Mouse (Mus musculus) ES-Bruce4 (cell line): Measurements from ENCODE around the gene Actn4. TPM values are rescaled to one million over a fixed set of nuclear protein-coding genes. Genes with fewer than 3 reads are reported as not detected.

Experiments used
- H3K27ac ChIP-seq: 2 replicates; pipeline ENCODE4 v1.5.1; 2012; ENCODE audit warnings: low read length, inconsistent platforms; ENCODE audit not compliant: insufficient read depth
- H3K27me3 ChIP-seq: 2 replicates; pipeline ENCODE4 v1.6.1; 2012; ENCODE audit warnings: mild to moderate bottlenecking, low read length, inconsistent platforms; ENCODE audit not compliant: control insufficient read depth, poor library complexity, insufficient read depth, severe bottlenecking
- H3K36me3 ChIP-seq: 2 replicates; pipeline ENCODE4 v1.6.1; 2012; ENCODE audit warnings: inconsistent platforms, mild to moderate bottlenecking, low read length, moderate library complexity; ENCODE audit not compliant: control insufficient read depth, poor library complexity, insufficient read depth, severe bottlenecking
- H3K4me1 ChIP-seq: one replicate; pipeline ENCODE4 v1.8.1; 2011; ENCODE audit warnings: low read length; ENCODE audit not compliant: control insufficient read depth, insufficient read depth
- H3K4me3 ChIP-seq: 2 replicates; pipeline ENCODE4 v1.5.1; 2011; ENCODE audit warnings: low read depth, mild to moderate bottlenecking, low read length
- H3K9ac ChIP-seq: 2 replicates; pipeline ENCODE4 v1.6.1; 2012; ENCODE audit warnings: low read depth, mild to moderate bottlenecking, inconsistent platforms; ENCODE audit not compliant: poor library complexity, severe bottlenecking
- H3K9me3 ChIP-seq: replicated peaks from 2 replicates; pipeline ENCODE4 v1.6.1; 2012; ENCODE audit warnings: mild to moderate bottlenecking, low read length, inconsistent platforms; ENCODE audit not compliant: control insufficient read depth, poor library complexity, insufficient read depth, severe bottlenecking
- CTCF ChIP-seq: IDR thresholded peaks from one replicate; pipeline ENCODE4 v1.8.1; 2011; ENCODE audit warnings: low read depth, low read length
- EP300 ChIP-seq: IDR thresholded peaks from 2 replicates; pipeline ENCODE4 v1.6.1; 2011; ENCODE audit warnings: low read depth, low read length; ENCODE audit not compliant: insufficient read depth
- POLR2A ChIP-seq: IDR thresholded peaks from one replicate; pipeline ENCODE4 v1.8.1; 2011; ENCODE audit warnings: low read length; ENCODE audit not compliant: insufficient read depth
- polyA plus RNA-seq: library from polyadenylated mRNA; stranded (reverse); fragments of >200 nt; gene quantifications from 2 replicates; pipeline ENCODE4 v1.2.4, GENCODE M21; 2011; ENCODE audit warnings: low read depth; ENCODE audit not compliant: missing spikeins, insufficient read depth, insufficient read length

Gene Actn4
- polyA plus RNA-seq, 1 experiment: 318 TPM

DNA sequence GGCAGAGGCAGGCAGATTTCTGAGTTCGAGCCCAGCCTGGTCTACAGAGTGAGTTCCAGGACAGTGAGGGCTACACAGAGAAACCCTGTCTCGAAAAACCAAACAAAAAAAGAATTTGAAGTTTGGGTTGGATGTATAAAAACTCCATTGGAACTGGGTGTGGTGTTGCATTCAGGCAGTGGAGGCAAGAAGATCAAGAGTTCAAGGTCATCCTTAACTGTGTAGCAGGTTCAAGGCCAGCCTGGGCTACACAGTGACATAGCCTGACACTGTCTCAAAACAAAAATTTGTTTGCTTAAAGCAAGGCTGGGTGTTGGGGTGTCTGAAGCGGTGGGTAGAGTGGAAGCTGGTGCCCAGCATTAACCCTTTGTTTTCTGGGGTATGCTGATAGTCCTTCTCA lies 31.3 kb upstream of the Actn4 start:
- Histone ChIP-seq H3K27me3 (no peaks in the 10 kb centered on the region), H3K4me3 (no peak overlapping the region), H3K27ac (no peak overlapping the region), H3K4me1 (no peaks in the 10 kb centered on the region), H3K9ac (no peak overlapping the region), H3K36me3 (no peaks in the 10 kb centered on the region), H3K9me3 (no peaks in the 10 kb centered on the region)
- TF ChIP-seq EP300 (no peak), CTCF (no peak), POLR2A (no peak)

DNA sequence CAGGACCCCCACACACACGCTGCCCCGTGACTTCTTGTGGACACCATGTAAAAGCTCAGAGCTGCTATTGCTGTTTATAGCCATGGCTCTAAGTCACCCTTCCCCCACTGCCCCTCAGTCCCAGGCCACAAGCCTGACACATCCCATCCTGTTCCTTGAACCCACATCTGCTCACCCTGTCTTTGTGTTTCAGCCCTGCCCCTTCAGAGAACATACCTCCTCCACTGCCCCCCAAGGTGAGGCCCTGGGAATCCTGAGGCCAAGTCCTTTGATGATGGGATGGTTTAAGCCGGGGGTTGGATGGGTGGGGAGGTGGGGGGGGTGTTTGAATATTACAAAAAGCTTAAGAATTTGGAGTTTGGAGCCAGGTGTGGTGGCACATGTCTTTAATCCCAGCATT lies 30.9 kb upstream of the Actn4 start:
- H3K27ac ChIP-seq: no peak overlapping the region

DNA sequence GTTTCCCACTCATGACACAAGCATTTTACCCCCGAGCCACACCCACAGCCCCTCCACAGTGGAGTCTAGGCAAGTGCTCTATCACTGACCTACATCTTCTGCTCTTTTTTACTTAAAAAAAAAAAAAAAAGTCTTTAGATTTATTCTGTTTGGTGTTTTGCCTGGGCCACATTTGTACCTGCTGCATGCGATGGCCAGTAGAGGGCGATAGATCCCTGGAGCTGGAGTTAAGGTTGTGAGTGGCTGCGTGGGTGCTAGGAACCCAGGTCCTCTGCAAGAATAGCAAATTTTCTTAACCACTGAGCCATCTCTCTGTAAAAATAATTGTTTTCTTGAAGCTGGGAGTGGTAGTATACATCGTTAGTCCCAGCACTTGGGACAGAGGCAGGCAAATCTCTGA lies 29.5 kb upstream of the Actn4 start:
- H3K27me3 ChIP-seq: no peaks in the 10 kb centered on the region
- H3K9me3 ChIP-seq: no peaks in the 10 kb centered on the region
- H3K4me1 ChIP-seq: no peaks in the 10 kb centered on the region
- H3K4me3 ChIP-seq: 0 out of 2 replicates have a peak overlapping the region, but pooled peaks have one; percentile 40
- TF ChIP-seq CTCF (peak; percentile 90), POLR2A (no peak)
- peak overlapping the region; percentile 28; the same call in 1 of the 2 replicates for H3K9ac ChIP-seq
- H3K27ac ChIP-seq: no peak overlapping the region
- H3K36me3 ChIP-seq: no peaks in the 10 kb centered on the region

More for the DNA sequence above, 30.9 kb upstream of the Actn4 start:
- TF ChIP-seq EP300: no peak
- no peak for TF ChIP-seq POLR2A
- no peak for TF ChIP-seq CTCF
- Histone ChIP-seq H3K27me3 (no peaks in the 10 kb centered on the region), H3K36me3 (no peaks in the 10 kb centered on the region), H3K4me1 (no peaks in the 10 kb centered on the region), H3K9ac (no peak overlapping the region), H3K4me3 (no peak overlapping the region), H3K9me3 (no peaks in the 10 kb centered on the region)

DNA sequence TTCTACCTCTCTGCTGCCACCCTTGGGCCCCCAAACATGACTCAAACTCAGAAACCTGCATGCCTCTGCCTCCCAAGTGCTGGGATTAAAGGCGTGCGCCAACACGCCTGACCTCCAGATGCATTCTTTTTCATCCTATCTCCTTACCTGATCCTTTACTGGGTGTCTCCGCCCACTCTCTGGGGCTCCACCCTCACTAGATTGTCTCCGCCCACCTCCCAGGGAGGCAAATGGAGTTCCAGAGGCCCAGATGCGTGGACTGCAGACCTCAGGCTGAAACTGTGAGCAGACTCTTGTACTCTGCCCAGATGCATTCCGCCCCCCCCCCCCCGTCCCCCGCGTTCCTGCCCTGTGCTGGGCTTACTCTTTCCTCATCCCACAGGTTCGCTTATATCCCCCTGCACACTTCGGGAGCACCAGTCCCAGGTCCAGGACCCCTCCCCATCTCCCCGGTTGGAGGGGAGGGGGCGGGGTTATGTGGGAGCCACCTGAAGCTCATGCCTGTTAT lies 28.7 kb upstream of the Actn4 start:
- Histone ChIP-seq H3K27ac (no peak overlapping the region), H3K9ac (peak overlapping the region; percentile 28; the same call in 1 of the 2 replicates), H3K36me3 (no peaks in the 10 kb centered on the region), H3K27me3 (no peaks in the 10 kb centered on the region), H3K4me1 (no peaks in the 10 kb centered on the region), H3K4me3 (peak overlapping the region; percentile 40), H3K9me3 (no peaks in the 10 kb centered on the region)
- TF ChIP-seq POLR2A (peak; percentile 50), EP300 (no peak)

DNA sequence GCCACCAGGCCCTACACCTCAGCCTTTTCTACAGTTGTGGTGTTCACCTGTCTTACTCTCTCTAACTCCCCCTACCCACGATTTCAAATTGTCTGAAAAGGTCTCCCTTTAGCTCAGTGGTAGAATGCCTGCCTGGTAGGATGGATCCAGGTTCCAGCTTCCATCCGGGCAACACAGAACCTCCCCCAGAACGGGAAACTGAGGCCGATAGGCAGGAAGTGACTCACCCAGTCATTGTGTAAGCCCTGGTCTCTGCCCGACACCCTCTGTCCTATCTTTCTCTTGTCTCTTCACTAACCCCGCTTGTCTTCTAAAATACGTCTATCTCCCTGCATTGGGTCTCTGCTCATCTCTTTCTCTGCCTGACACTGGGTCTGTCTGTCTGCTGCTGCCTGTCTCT lies 23.1 kb upstream of the Actn4 start:
- TF ChIP-seq POLR2A: no peak
- no peak for TF ChIP-seq CTCF
- TF ChIP-seq EP300: no peak
- H3K36me3 ChIP-seq: no peaks in the 10 kb centered on the region
- no peaks in the 10 kb centered on the region for H3K27me3 ChIP-seq

DNA sequence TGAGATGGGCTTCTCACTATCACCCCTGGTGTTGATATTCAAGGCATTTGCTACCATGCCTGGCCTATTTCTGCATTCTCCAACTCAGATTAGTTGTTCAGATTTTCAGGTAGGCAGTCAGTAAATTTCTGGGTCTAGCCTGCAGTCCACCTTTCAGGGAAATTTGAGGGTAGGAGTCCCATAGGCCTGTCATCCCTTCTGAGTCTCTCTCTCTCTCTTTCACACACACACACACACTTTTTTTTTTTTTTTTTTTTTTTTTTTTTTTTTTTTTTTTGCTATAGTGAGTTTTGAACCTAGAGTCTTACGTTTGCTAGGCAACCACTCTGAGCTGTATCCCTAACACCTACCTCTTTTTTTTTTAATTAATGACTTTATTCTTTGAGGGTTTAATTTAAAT lies 22.3 kb upstream of the Actn4 start:
- no peak for TF ChIP-seq EP300
- TF ChIP-seq CTCF: no peak
- TF ChIP-seq POLR2A: no peak

More for the DNA sequence above, 23.1 kb upstream of the Actn4 start:
- Histone ChIP-seq H3K9me3 (no peaks in the 10 kb centered on the region), H3K9ac (no peak overlapping the region), H3K27ac (no peak overlapping the region), H3K4me1 (peaks cover 4% of the 10 kb centered on the region), H3K4me3 (no peak overlapping the region)

More for the DNA sequence above, 22.3 kb upstream of the Actn4 start:
- Histone ChIP-seq H3K4me3 (no peak overlapping the region), H3K9ac (no peak overlapping the region), H3K4me1 (peaks cover 5% of the 10 kb centered on the region), H3K27me3 (no peaks in the 10 kb centered on the region), H3K9me3 (no peaks in the 10 kb centered on the region), H3K27ac (no peak overlapping the region), H3K36me3 (peaks cover under 1% of the 10 kb centered on the region; the same call in 1 of the 2 replicates)
